14 mouse cellular contexts compared by ENCODE assay signal in genomic region chr2:73091302-73091701, GRCm38 (mm10).
"Had no signal": no experiment of that assay in that cellular context is flagged by ENCODE, and none has a peak within 500 bp of the region (broad histone marks: within the 10 kb centered on the region; RNA-seq: fewer than 3 reads in every experiment).

No protein-coding gene starts in this region.

- H3K4me2 ChIP-seq: kidney, embryonic 15.5 days; lung, embryonic 15.5 days; midbrain, embryonic 11.5 days; midbrain, embryonic 15.5 days; neural tube, embryonic 13.5 days had no signal

- H3K36me3 ChIP-seq: kidney, embryonic 15.5 days; lung, embryonic 15.5 days; midbrain, embryonic 15.5 days; neural tube, embryonic 13.5 days had no signal

- H3K4me1 ChIP-seq: lung, embryonic 15.5 days; midbrain, embryonic 15.5 days had no signal

- DNase-seq: kidney, adult 2 months; kidney, postnatal 14 days; left cerebral cortex, postnatal 4 days; lung, postnatal 14 days; right cerebral cortex, postnatal 25 days; thymus, postnatal 36 days had no signal

- H3K9me3 ChIP-seq: kidney, embryonic 15.5 days; lung, embryonic 15.5 days; megakaryocyte, embryonic 14.5 days; midbrain, embryonic 15.5 days; neural tube, embryonic 13.5 days had no signal

- H3K27me3 ChIP-seq: kidney, embryonic 15.5 days; lung, embryonic 15.5 days; megakaryocyte, embryonic 14.5 days; midbrain, embryonic 15.5 days; neural tube, embryonic 13.5 days had no signal

- H3K27ac ChIP-seq: kidney, embryonic 15.5 days; lung, embryonic 15.5 days; macrophage; midbrain, embryonic 15.5 days; neural tube, embryonic 13.5 days had no signal

- H3K4me3 ChIP-seq: kidney, embryonic 15.5 days; lung, embryonic 15.5 days; megakaryocyte, embryonic 14.5 days; midbrain, embryonic 15.5 days; neural tube, embryonic 13.5 days had no signal

- H3K9ac ChIP-seq: kidney, embryonic 15.5 days; lung, embryonic 15.5 days; midbrain, embryonic 15.5 days; neural tube, embryonic 13.5 days had no signal

- ATAC-seq: intestine, embryonic 16.5 days; midbrain, embryonic 15.5 days had no signal
